Mouse (Mus musculus): ENCODE results near the gene Zfyve19. TPM values are rescaled to one million over a fixed set of nuclear protein-coding genes. Genes with fewer than 3 reads are reported as not detected.

The Zfyve19 gene
- total and polyA plus RNA-seq, 3 experiments, result 37.4 to 52.5 TPM; not detected in 1

GRCm38 (mm10) chr2:119250826-119251478 lies 42.5 kb downstream of the Zfyve19 start (continued):
- TF ChIP-seq ZNF384 (IDR thresholded peaks at IDR 0.05; ENCODE audit: low read depth, low read length) (no peak), RAD21 (IDR thresholded peaks at IDR 0.05; ENCODE audit: low read depth, low read length) (peak; percentile 72), TCF12 (IDR thresholded peaks at IDR 0.05; ENCODE audit: low read depth, low read length) (0 out of 2 replicates have a peak, but pooled peaks have one; percentile 16), GABPA (IDR thresholded peaks at IDR 0.05; ENCODE audit: low read depth, low read length) (peak; percentile 70; the same call in 1 of the 2 replicates), ETS1 (IDR thresholded peaks at IDR 0.05; ENCODE audit: low read depth, low read length) (peak; percentile 61), RCOR1 (IDR thresholded peaks at IDR 0.05; ENCODE audit: low read depth, low read length) (no peak), ELF1 (IDR thresholded peaks at IDR 0.05; ENCODE audit: low read depth, low read length) (no peak)

- Histone ChIP-seq H3K4me3 (ENCODE audit: control insufficient read depth in 1 of 2, insufficient read depth in 1 of 2, low read depth in 2 of 2, low read length in 2 of 2) (no peak overlapping the region), H3K4me1 (ENCODE audit: control insufficient read depth in 1 of 2, insufficient read depth in 2 of 2, low read length in 2 of 2) (peaks cover 0 to 9% of the 10 kb centered on the region in 2 experiments; a peak in 2 of 4 replicates), H3K9ac (ENCODE audit: control insufficient read depth, low read depth, low read length, poor library complexity, severe bottlenecking) (no peak overlapping the region), H3K27ac (ENCODE audit: control insufficient read depth, low read depth, low read length) (no peak overlapping the region), H3K79me2 (ENCODE audit: control insufficient read depth, insufficient read depth, low read length, poor library complexity) (no peaks in the 10 kb centered on the region), H3K27me3 (ENCODE audit: control insufficient read depth in 1 of 2, insufficient read depth in 2 of 2, low read length in 2 of 2) (peaks cover 3% of the 10 kb centered on the region in 2 experiments; a peak in 3 of 4 replicates), H3K9me3 (replicated peaks; ENCODE audit: insufficient read depth, low read length) (no peaks in the 10 kb centered on the region), H3K36me3 (ENCODE audit: control insufficient read depth in 1 of 2, insufficient read depth in 2 of 2, low read length in 2 of 2) (peaks cover 0 to 4% of the 10 kb centered on the region in 2 experiments; a peak in 2 of 4 replicates)
- no peak for TF ChIP-seq HCFC1 (IDR thresholded peaks at IDR 0.05; ENCODE audit: low read depth, low read length)
- TF ChIP-seq TCF12 (IDR thresholded peaks at IDR 0.05; ENCODE audit: low read depth, low read length), result no peak
- no peak for DNase-seq (ENCODE audit: low read depth, low spot score)
These were observed 46.6 kb downstream of the Zfyve19 start for GRCm38 (mm10) chr2:119254976-119255375.

- no peaks in the 10 kb centered on the region for H3K9me3 ChIP-seq (replicated peaks; ENCODE audit: insufficient read depth, low read length)
- peak; percentile 67 for DNase-seq (ENCODE audit: low read depth, low spot score)
- H3K27me3 ChIP-seq (ENCODE audit: control insufficient read depth in 1 of 2, insufficient read depth in 2 of 2, low read length in 2 of 2), result peaks cover 0 to 3% of the 10 kb centered on the region in 2 experiments; a peak in 2 of 4 replicates
- H3K4me1 ChIP-seq (ENCODE audit: control insufficient read depth in 1 of 2, insufficient read depth in 2 of 2, low read length in 2 of 2), result peaks cover 4 to 17% of the 10 kb centered on the region in 2 experiments; a peak in 3 of 4 replicates
- H3K36me3 ChIP-seq (ENCODE audit: control insufficient read depth in 1 of 2, insufficient read depth in 2 of 2, low read length in 2 of 2), result peaks cover 0 to 6% of the 10 kb centered on the region in 2 experiments; a peak in 1 of 4 replicates
- no peak overlapping the region for H3K27ac ChIP-seq (ENCODE audit: control insufficient read depth, low read depth, low read length)
- TF ChIP-seq ETS1 (IDR thresholded peaks at IDR 0.05; ENCODE audit: low read depth, low read length) (no peak), E2F4 (IDR thresholded peaks at IDR 0.05; ENCODE audit: borderline replicate concordance, low read depth, low read length) (no peak), SMC3 (IDR thresholded peaks at IDR 0.05; ENCODE audit: low read depth, low read length) (no peak)
- H3K9ac ChIP-seq (ENCODE audit: control insufficient read depth, low read depth, low read length, poor library complexity, severe bottlenecking), result no peak overlapping the region
- no peaks in the 10 kb centered on the region for H3K79me2 ChIP-seq (ENCODE audit: control insufficient read depth, insufficient read depth, low read length, poor library complexity)
- H3K4me3 ChIP-seq (ENCODE audit: control insufficient read depth in 1 of 2, insufficient read depth in 1 of 2, low read depth in 2 of 2, low read length in 2 of 2), result no peak overlapping the region
These were observed 52.1 kb downstream of the Zfyve19 start for GRCm38 (mm10) chr2:119260518-119260917.

DNA sequence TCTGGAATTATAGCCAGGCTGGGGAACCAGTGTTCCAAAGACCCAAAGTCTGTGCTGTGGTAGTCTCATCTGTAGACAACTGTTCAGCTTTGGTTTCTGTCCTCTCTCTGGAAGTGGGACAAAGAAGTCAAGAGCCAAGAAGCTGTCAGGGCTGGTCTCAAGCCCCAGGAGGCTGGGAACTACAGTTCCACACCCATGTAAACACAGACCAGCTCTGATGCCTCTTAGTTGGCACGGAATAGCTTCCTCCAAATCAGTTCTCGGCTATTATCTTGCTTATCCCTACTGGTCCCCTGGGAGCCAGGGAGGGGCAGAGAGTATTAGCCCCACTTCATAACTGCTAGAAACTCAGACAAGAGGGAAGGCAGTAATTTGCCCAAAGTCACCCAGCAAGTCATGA lies 52.9 kb downstream of the Zfyve19 start:
- H3K9ac ChIP-seq (ENCODE audit: control insufficient read depth, low read depth, low read length, poor library complexity, severe bottlenecking), result no peak overlapping the region
- no peak for DNase-seq (ENCODE audit: low read depth, low spot score)
- TF ChIP-seq RCOR1 (IDR thresholded peaks at IDR 0.05; ENCODE audit: low read depth, low read length) (no peak), POLR2AphosphoS2 (IDR thresholded peaks at IDR 0.05; ENCODE audit: low read length) (no peak), EP300 (IDR thresholded peaks at IDR 0.05; ENCODE audit: low read depth in 1 of 2, low read length in 2 of 2) (no peak), TAL1 (IDR thresholded peaks at IDR 0.05; ENCODE audit: low read length) (no peak), MYB (IDR thresholded peaks at IDR 0.05; ENCODE audit: low read depth, low read length) (no peak), E2F4 (IDR thresholded peaks at IDR 0.05; ENCODE audit: borderline replicate concordance, low read depth, low read length) (no peak), ETS1 (IDR thresholded peaks at IDR 0.05; ENCODE audit: low read depth, low read length) (no peak), BHLHE40 (IDR thresholded peaks at IDR 0.05; ENCODE audit: borderline replicate concordance, low read depth, low read length) (no peak), MYC (IDR thresholded peaks at IDR 0.05; ENCODE audit: low read depth, low read length) (no peak), ZC3H11A (IDR thresholded peaks at IDR 0.05; ENCODE audit: low read depth, low read length) (no peak), MAZ (IDR thresholded peaks at IDR 0.05; ENCODE audit: low read depth, low read length) (no peak), POLR2A (IDR thresholded peaks at IDR 0.05; ENCODE audit: control insufficient read depth in 1 of 2, insufficient read depth in 1 of 2, low read depth in 1 of 2, low read length in 2 of 2, poor library complexity in 1 of 2) (no peak), CHD1 (IDR thresholded peaks at IDR 0.05; ENCODE audit: low read depth, low read length) (no peak), CTCF (IDR thresholded peaks at IDR 0.05 in 2 of 3, conservative IDR thresholded peaks at IDR 0.05 in 1 of 3; ENCODE audit: control insufficient read depth in 1 of 3, insufficient read depth in 1 of 3, low read depth in 2 of 3, low read length in 3 of 3, poor library complexity in 1 of 3, severe bottlenecking in 1 of 3) (no peak), USF1 (IDR thresholded peaks at IDR 0.05; ENCODE audit: low read depth, low read length) (no peak), ELF1 (IDR thresholded peaks at IDR 0.05; ENCODE audit: low read depth, low read length) (no peak)
- H3K27ac ChIP-seq (ENCODE audit: control insufficient read depth, low read depth, low read length), result no peak overlapping the region
- no peaks in the 10 kb centered on the region for H3K9me3 ChIP-seq (replicated peaks; ENCODE audit: insufficient read depth, low read length)
- peaks cover 0 to 1% of the 10 kb centered on the region in 2 experiments; a peak in 2 of 4 replicates for H3K27me3 ChIP-seq (ENCODE audit: control insufficient read depth in 1 of 2, insufficient read depth in 2 of 2, low read length in 2 of 2)
- no peaks in the 10 kb centered on the region for H3K79me2 ChIP-seq (ENCODE audit: control insufficient read depth, insufficient read depth, low read length, poor library complexity)
- H3K4me3 ChIP-seq (ENCODE audit: control insufficient read depth in 1 of 2, insufficient read depth in 1 of 2, low read depth in 2 of 2, low read length in 2 of 2), result no peak overlapping the region
- peaks cover 0 to 6% of the 10 kb centered on the region in 2 experiments; a peak in 1 of 4 replicates for H3K36me3 ChIP-seq (ENCODE audit: control insufficient read depth in 1 of 2, insufficient read depth in 2 of 2, low read length in 2 of 2)
- H3K4me1 ChIP-seq (ENCODE audit: control insufficient read depth in 1 of 2, insufficient read depth in 2 of 2, low read length in 2 of 2), result peaks cover 4 to 17% of the 10 kb centered on the region in 2 experiments; a peak in 3 of 4 replicates
